Mouse (Mus musculus) frontal cortex, postnatal 25 days (tissue): ENCODE data around the gene Zfp398.

Source experiments
- DNase-seq, 2 experiments: peaks; one replicate each; pipeline ENCODE4 v3.0.0; 2022; ENCODE audit warnings: low spot score in 2 of 2

Gene Zfp398

GRCm38 (mm10) chr6:47835482-47835983, at the start of gene Zfp398:
Gene Zfp398, plus strand, starts transcription at chr6:47835661.
- peak; percentile 87 to 94 for DNase-seq

GRCm38 (mm10) chr6:47787941-47788736, 47.3 kb upstream of the Zfp398 start:
- peak; percentile 65 to 75 for DNase-seq

GRCm38 (mm10) chr6:47788821-47789220, 46.6 kb upstream of the Zfp398 start:
- DNase-seq = no peak

- DNase-seq = no peak
Measured at GRCm38 (mm10) chr6:47790745-47791144, 44.7 kb upstream of the Zfp398 start.

- DNase-seq = no peak
Measured at GRCm38 (mm10) chr6:47792533-47792932, 42.9 kb upstream of the Zfp398 start.

- no peak for DNase-seq
Measured at GRCm38 (mm10) chr6:47793284-47793683, 42.2 kb upstream of the Zfp398 start.

GRCm38 (mm10) chr6:47794106-47794830, 41.2 kb upstream of the Zfp398 start:
- no peak for DNase-seq

GRCm38 (mm10) chr6:47799079-47799478, 36.4 kb upstream of the Zfp398 start:
- DNase-seq = no peak

GRCm38 (mm10) chr6:47805520-47805919, 29.9 kb upstream of the Zfp398 start:
- DNase-seq = no peak

- no peak for DNase-seq
Measured at GRCm38 (mm10) chr6:47807419-47807818, 28.0 kb upstream of the Zfp398 start.

GRCm38 (mm10) chr6:47808545-47808944, 26.9 kb upstream of the Zfp398 start:
- no peak for DNase-seq

GRCm38 (mm10) chr6:47809053-47809452, 26.4 kb upstream of the Zfp398 start:
- no peak for DNase-seq

GRCm38 (mm10) chr6:47810181-47810580, 25.3 kb upstream of the Zfp398 start:
- DNase-seq = no peak

- no peak for DNase-seq
Measured at GRCm38 (mm10) chr6:47811324-47811723, 24.1 kb upstream of the Zfp398 start.

- DNase-seq = no peak
Measured at GRCm38 (mm10) chr6:47812271-47812915, 23.1 kb upstream of the Zfp398 start.

- peak; percentile 94 to 97 for DNase-seq
Measured at GRCm38 (mm10) chr6:47813257-47813878, 22.1 kb upstream of the Zfp398 start, which contains the start of gene Pdia4. Gene Pdia4, minus strand, starts transcription at chr6:47813430.

- DNase-seq = no peak
Measured at GRCm38 (mm10) chr6:47816151-47816550, 19.3 kb upstream of the Zfp398 start.

GRCm38 (mm10) chr6:47818721-47819120, 16.7 kb upstream of the Zfp398 start:
- no peak for DNase-seq

GRCm38 (mm10) chr6:47819626-47820325, 15.7 kb upstream of the Zfp398 start:
- no peak for DNase-seq

- DNase-seq = no peak
Measured at GRCm38 (mm10) chr6:47821236-47821635, 14.2 kb upstream of the Zfp398 start.

- no peak for DNase-seq
Measured at GRCm38 (mm10) chr6:47821776-47822175, 13.7 kb upstream of the Zfp398 start.
